Mouse (Mus musculus) kidney, adult 2 months (tissue): ENCODE data around the gene Tcf12. TPM values are rescaled to one million over a fixed set of nuclear protein-coding genes. Genes with fewer than 3 reads are reported as not detected.

ENCODE experiments used
- DNase-seq: peaks from one replicate; pipeline ENCODE4 v3.0.0; 2021
- H3K27ac ChIP-seq: fragments of 200-500 bp; 2 replicates; pipeline ENCODE4 v1.5.1; 2012; ENCODE audit warnings: low read depth, low read length, control low read depth, inconsistent platforms; ENCODE audit not compliant: insufficient read depth
- H3K27me3 ChIP-seq: fragments of 200-500 bp; replicated peaks from 2 replicates; pipeline ENCODE4 v1.6.1; 2012; ENCODE audit warnings: mild to moderate bottlenecking, moderate library complexity, low read length, inconsistent platforms; ENCODE audit not compliant: control insufficient read depth, insufficient read depth
- H3K36me3 ChIP-seq: fragments of 200-500 bp; 2 replicates; pipeline ENCODE4 v1.6.1; 2012; ENCODE audit warnings: mild to moderate bottlenecking, moderate library complexity, low read length, inconsistent platforms; ENCODE audit not compliant: control insufficient read depth, insufficient read depth
- H3K4me1 ChIP-seq: fragments of 200-500 bp; 2 replicates; pipeline ENCODE4 v1.6.1; 2011; ENCODE audit warnings: low read length; ENCODE audit not compliant: control insufficient read depth, insufficient read depth
- H3K4me3 ChIP-seq: fragments of 200-500 bp; 2 replicates; pipeline ENCODE4 v1.5.1; 2011; ENCODE audit warnings: mild to moderate bottlenecking, low read depth, low read length, control low read depth; ENCODE audit not compliant: insufficient read depth
- CTCF ChIP-seq: fragments of 200-500 bp; conservative IDR thresholded peaks from 2 replicates; pipeline ENCODE4 v1.5.1; 2011; ENCODE audit warnings: low read depth, mild to moderate bottlenecking, control low read depth, low read length, moderate library complexity, mixed read lengths; ENCODE audit not compliant: insufficient read depth, insufficient read length
- POLR2A ChIP-seq: fragments of 200-500 bp; IDR thresholded peaks from one replicate; pipeline ENCODE4 v1.6.1; 2011; ENCODE audit warnings: low read depth, low read length, control low read depth
- WGBS: fragments of 180-500 bp; shearing (Covaris S2); methylation state at CpG from one replicate; pipeline ENCODE4 v1.1.7; 2018; 5-methylcytosine and 5-hydroxymethylcytosine counted together
- polyA plus RNA-seq: library from polyadenylated mRNA; depleted of rRNA; stranded (reverse); fragments of >200 nt; gene quantifications from 2 replicates; pipeline ENCODE4 v1.2.3, GENCODE M21; 2012

Tcf12 gene
- polyA plus RNA-seq, 1 experiment = 50.0 TPM

DNA sequence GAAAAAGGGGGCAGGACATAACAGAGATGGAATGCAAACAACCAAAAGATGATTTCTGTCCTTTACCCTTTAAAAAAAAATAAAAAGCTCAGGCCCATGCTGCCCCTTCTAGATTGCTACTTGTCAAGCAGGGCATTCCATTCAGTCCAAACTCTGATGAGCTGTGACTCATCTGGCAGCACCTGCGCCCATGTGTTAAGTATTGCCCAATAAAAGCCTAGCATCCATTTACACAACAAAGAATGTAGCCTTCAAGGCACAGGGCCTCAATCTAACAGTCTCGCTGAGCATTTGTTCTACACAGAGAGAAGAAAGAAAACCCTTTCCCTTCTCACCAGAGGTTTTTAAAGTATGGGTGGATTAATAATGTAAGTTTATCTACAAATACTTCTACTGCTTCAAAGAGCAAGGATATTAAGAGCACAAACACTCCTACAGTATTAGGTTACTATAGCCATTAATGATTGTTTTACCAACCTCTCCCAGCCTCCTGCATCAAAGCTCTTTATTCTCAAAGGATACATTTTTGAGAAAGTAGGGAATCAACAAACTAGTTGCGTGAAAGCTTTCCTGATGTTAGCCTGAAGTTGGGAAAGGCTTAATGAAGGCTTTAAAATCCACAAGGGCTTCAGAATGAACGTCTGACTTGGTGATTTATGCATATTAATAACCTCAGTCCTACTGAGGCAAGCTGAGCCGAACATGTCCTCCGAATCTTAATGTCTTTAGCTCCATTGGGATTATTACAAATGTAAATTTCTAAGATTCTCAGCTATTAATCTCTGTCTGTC, 195.6 kb downstream of the Tcf12 start:
- no peaks in the 10 kb centered on the region for H3K36me3 ChIP-seq
- H3K27me3 ChIP-seq = no peaks in the 10 kb centered on the region
- no peaks in the 10 kb centered on the region for H3K4me1 ChIP-seq
- WGBS = 61% methylated on average over 6 of the region's 6 CpGs
- H3K27ac ChIP-seq = no peak overlapping the region
- TF ChIP-seq CTCF = no peak
- TF ChIP-seq POLR2A = no peak
- H3K4me3 ChIP-seq = no peak overlapping the region
- peak; percentile 8 for DNase-seq

DNA sequence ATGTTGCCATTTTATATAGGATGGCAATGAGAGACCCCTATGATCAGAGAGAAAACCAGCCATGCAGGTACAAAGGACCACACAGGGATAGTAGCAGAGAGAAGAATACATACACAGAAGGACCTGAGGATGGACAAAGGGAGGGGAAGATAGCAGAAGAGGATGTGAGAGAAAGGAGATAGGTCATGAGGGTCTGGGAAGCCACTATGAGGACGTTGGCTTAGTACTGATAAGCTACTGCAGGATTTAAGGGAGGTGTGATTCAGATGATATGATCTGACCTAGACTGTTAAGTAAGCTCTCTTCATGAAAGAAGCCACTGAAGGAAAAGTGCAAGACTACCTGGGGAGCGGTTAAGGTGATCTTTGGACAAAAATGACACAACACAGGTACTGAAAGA, 205.1 kb downstream of the Tcf12 start:
- no peaks in the 10 kb centered on the region for H3K36me3 ChIP-seq
- H3K4me3 ChIP-seq = no peak overlapping the region
- H3K27me3 ChIP-seq = no peaks in the 10 kb centered on the region
- no peak overlapping the region for H3K27ac ChIP-seq
- H3K4me1 ChIP-seq = no peaks in the 10 kb centered on the region
- WGBS = 80% methylated on average over 2 of the region's 2 CpGs
- DNase-seq = no peak
- TF ChIP-seq POLR2A (no peak), CTCF (no peak)

DNA sequence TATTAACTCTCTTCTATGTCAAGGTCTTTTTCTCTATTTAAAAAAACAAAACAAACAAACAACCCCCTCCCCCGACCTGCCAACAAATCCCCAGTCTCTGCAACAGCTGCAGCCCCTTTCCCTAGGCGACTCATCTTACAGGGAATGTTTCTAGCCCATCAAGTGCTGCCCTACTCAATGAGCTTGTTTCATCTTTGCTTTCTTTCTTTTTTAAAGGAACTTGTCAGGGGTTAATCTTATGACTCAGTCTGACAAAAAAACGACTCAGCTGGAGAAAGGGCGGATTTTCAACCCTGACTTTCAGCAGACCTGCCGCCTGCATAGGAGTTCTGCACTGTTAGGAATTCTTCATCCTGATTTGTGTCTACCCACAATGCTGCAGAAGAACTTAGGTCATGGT, 212.8 kb downstream of the Tcf12 start:
- TF ChIP-seq POLR2A (no peak), CTCF (no peak)
- no peaks in the 10 kb centered on the region for H3K27me3 ChIP-seq
- whole genome bisulfite sequencing = 66% methylated on average over 5 of the region's 5 CpGs
- no peak overlapping the region for H3K27ac ChIP-seq
- H3K4me1 ChIP-seq = no peaks in the 10 kb centered on the region
- DNase-seq = no peak
- no peak overlapping the region for H3K4me3 ChIP-seq
- no peaks in the 10 kb centered on the region for H3K36me3 ChIP-seq

DNA sequence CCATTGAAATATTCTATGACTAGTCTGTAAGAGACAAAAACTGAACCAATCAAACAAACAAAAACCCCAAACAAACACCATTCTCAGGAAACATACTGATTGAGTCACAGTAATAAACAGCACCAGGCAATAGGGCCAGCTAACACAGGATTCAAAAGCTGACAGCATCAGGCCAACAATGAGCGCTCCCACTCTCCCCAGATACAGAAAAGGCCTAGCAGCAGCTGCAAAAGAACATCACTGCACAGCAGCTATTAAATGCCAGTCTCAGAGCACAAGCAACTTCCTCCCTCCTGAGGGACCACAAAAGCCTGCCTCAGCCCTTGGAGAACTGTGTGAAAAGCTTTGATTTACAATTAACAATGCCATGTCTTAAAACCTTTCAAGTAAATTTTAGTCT, 214.3 kb downstream of the Tcf12 start:
- 61% methylated on average over 1 of the region's 1 CpGs for WGBS
- Histone ChIP-seq H3K27me3 (no peaks in the 10 kb centered on the region), H3K27ac (no peak overlapping the region), H3K4me1 (no peaks in the 10 kb centered on the region), H3K36me3 (no peaks in the 10 kb centered on the region), H3K4me3 (no peak overlapping the region)
- DNase-seq = peak; percentile 12
- no peak for TF ChIP-seq POLR2A
- no peak for TF ChIP-seq CTCF

DNA sequence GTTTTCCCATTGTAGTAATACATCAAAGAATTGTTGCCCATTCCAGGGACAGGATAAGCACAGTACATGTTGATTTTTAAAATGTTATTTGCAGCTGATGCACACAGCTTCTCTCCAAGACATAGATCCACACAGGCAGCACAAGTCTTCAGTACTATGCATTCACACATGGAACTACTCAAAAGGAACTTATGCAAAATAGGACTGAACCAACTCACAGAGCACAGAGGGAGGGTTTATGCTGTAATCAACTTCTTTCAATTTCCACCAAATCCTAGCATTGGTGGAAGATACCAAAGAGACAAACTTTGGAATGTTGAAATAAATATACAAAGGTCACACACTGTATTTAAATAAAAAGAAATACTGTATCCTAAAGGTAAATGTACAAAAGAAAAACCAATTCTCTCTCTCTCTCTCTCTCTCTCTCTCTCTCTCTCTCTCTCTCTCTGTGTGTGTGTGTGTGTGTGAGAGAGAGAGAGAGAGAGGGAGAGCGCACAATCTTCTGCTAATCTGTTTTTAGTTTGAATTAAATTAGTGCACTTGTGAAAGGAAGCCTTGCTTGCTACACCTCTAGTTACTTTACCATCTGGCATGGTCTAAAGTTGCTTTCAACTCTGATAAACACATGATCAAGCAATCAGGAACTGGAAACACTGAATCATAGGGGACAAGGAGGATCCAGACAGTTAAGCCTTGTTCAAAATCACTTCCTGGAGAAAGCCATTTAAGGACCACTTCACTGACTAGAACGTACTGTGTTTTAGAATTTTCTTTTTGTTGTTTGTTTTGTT, 215.5 kb downstream of the Tcf12 start:
- Histone ChIP-seq H3K4me3 (no peak overlapping the region), H3K27me3 (no peaks in the 10 kb centered on the region), H3K4me1 (no peaks in the 10 kb centered on the region), H3K27ac (no peak overlapping the region; the same call in 1 of the 2 replicates), H3K36me3 (no peaks in the 10 kb centered on the region)
- TF ChIP-seq POLR2A = no peak
- TF ChIP-seq CTCF = no peak
- peak; percentile 51 for DNase-seq
- 37% methylated on average over 2 of the region's 2 CpGs for WGBS

- DNase-seq = peak; percentile 2
- WGBS = 64% methylated on average over 7 of the region's 7 CpGs
- TF ChIP-seq POLR2A (no peak), CTCF (no peak)
- no peak overlapping the region for H3K27ac ChIP-seq
- no peaks in the 10 kb centered on the region for H3K4me1 ChIP-seq
- no peaks in the 10 kb centered on the region for H3K36me3 ChIP-seq
- no peaks in the 10 kb centered on the region for H3K27me3 ChIP-seq
- no peak overlapping the region for H3K4me3 ChIP-seq
Observed at GRCm38 (mm10) chr9:71895291-71895690, 216.4 kb downstream of the Tcf12 start.

- no peaks in the 10 kb centered on the region for H3K4me1 ChIP-seq
- H3K27ac ChIP-seq = no peak overlapping the region
- WGBS = 97% methylated on average over 7 of the region's 7 CpGs
- no peak for TF ChIP-seq CTCF
- no peak for TF ChIP-seq POLR2A
- no peak for DNase-seq
- H3K36me3 ChIP-seq = no peaks in the 10 kb centered on the region
- H3K4me3 ChIP-seq = no peak overlapping the region
- H3K27me3 ChIP-seq = no peaks in the 10 kb centered on the region
Observed at GRCm38 (mm10) chr9:71894943-71895286, 216.8 kb downstream of the Tcf12 start.
